Mouse (Mus musculus) heart, postnatal 0 days (tissue): Measurements from ENCODE around the gene Prpf4.

ENCODE experiments used
- CTCF ChIP-seq: IDR thresholded peaks from 2 replicates; pipeline ENCODE4 v1.5.1; 2016; ENCODE audit warnings: antibody characterized with exemption, control low read depth, low read depth
- EP300 ChIP-seq: IDR thresholded peaks from 2 replicates; pipeline ENCODE4 v1.6.1; 2016; ENCODE audit warnings: antibody characterized with exemption, low read depth

GRCm38 (mm10) chr4:62366291-62366690 lies 42.3 kb upstream of the Prpf4 start:
- TF ChIP-seq CTCF: no peak
- no peak for TF ChIP-seq EP300
